In genomic region chr10:120233655-120234367, GRCm38 (mm10) we compare ENCODE assay signal across 8 mouse cellular contexts. TPM values are rescaled to one million over a fixed set of nuclear protein-coding genes. Genes with fewer than 3 reads are reported as not detected.
DNase-seq lines count a peak whose midpoint lies in the region; ATAC-seq and TF ChIP-seq lines count a peak whose summit lies in the region.

No protein-coding gene starts in this region.

- ATAC-seq in granulocyte monocyte progenitor cell, adult 5-6 weeks (replicated peaks; ENCODE audit: poor library complexity, severe bottlenecking), result peak; percentile 54
- peak; percentile 34; the same call in 1 of the 2 replicates for ATAC-seq in neural tube, embryonic 14.5 days (ENCODE audit: low read depth)

- peaks cover 19% of the 10 kb centered on the region for H3K36me3 ChIP-seq in thymus, adult 2 months (ENCODE audit: control insufficient read depth, insufficient read depth, low read length)
- H3K36me3 ChIP-seq in liver, adult 2 months (ENCODE audit: control insufficient read depth, insufficient read depth, low read length), result peaks cover 19% of the 10 kb centered on the region; the same call in 1 of the 2 replicates
- peaks cover 6% of the 10 kb centered on the region; the same call in 1 of the 2 replicates for H3K36me3 ChIP-seq in neural tube, embryonic 14.5 days (ENCODE audit: control insufficient read depth, insufficient read depth, low read length)

- H3K27ac ChIP-seq in thymus, adult 2 months (ENCODE audit: control insufficient read depth, insufficient read depth, low read length), result no peak overlapping the region
- H3K27ac ChIP-seq in liver, adult 2 months (replicated peaks; ENCODE audit: insufficient read depth, low read depth, low read length), result no peak overlapping the region
- H3K27ac ChIP-seq in neural tube, embryonic 14.5 days (ENCODE audit: low read depth, low read length), result no peak overlapping the region

- H3K79me2 ChIP-seq in liver, adult 2 months (ENCODE audit: control insufficient read depth, insufficient read depth, low read length), result no peaks in the 10 kb centered on the region

- no peak for TF ChIP-seq POLR2A in thymus, adult 2 months (IDR thresholded peaks at IDR 0.05; ENCODE audit: control insufficient read depth, extremely low read depth, insufficient read depth, low read length, poor library complexity)
- TF ChIP-seq POLR2A in liver, adult 2 months (IDR thresholded peaks at IDR 0.05; ENCODE audit: extremely low read depth, insufficient read depth, low read length), result no peak

- H3K27me3 ChIP-seq in thymus, adult 2 months (ENCODE audit: control insufficient read depth, insufficient read depth, low read length), result no peaks in the 10 kb centered on the region
- H3K27me3 ChIP-seq in liver, adult 2 months (ENCODE audit: control insufficient read depth, insufficient read depth, low read length), result no peaks in the 10 kb centered on the region
- H3K27me3 ChIP-seq in neural tube, embryonic 14.5 days (ENCODE audit: control insufficient read depth, insufficient read depth, low read length), result no peaks in the 10 kb centered on the region

- no peaks in the 10 kb centered on the region for H3K9me3 ChIP-seq in neural tube, embryonic 14.5 days (ENCODE audit: control insufficient read depth, low read length)

- no peaks in the 10 kb centered on the region; the same call in 1 of the 2 replicates for H3K4me1 ChIP-seq in thymus, adult 2 months (replicated peaks; ENCODE audit: control insufficient read depth, insufficient read depth, low read length)
- peaks cover 2% of the 10 kb centered on the region; the same call in 1 of the 2 replicates for H3K4me1 ChIP-seq in liver, adult 2 months (ENCODE audit: control insufficient read depth, insufficient read depth, low read length)
- H3K4me1 ChIP-seq in neural tube, embryonic 14.5 days (ENCODE audit: control insufficient read depth, insufficient read depth, low read length), result no peaks in the 10 kb centered on the region; the same call in 1 of the 2 replicates

- TF ChIP-seq CTCF in thymus, adult 2 months (IDR thresholded peaks at IDR 0.05; ENCODE audit: borderline replicate concordance, control insufficient read depth, extremely low read depth, insufficient read depth, low read length, poor library complexity), result no peak
- peak; percentile 46 for TF ChIP-seq CTCF in liver, adult 2 months (IDR thresholded peaks at IDR 0.05; ENCODE audit: low read depth, low read length)

- WGBS in thymus, adult 2 months, result 43% methylated on average over 18 of the region's 18 CpGs
- 27% methylated on average over 18 of the region's 18 CpGs for WGBS in liver, adult 2 months
- WGBS in neural tube, embryonic 14.5 days, result 31% methylated on average over 18 of the region's 18 CpGs

- H3K4me2 ChIP-seq in neural tube, embryonic 14.5 days (ENCODE audit: low read depth, low read length), result no peak overlapping the region

- H3K9ac ChIP-seq in liver, adult 2 months (ENCODE audit: low read depth, low read length), result peak overlapping the region; percentile 58
- H3K9ac ChIP-seq in neural tube, embryonic 14.5 days (replicated peaks; ENCODE audit: low read depth, low read length), result no peak overlapping the region

- peak; percentile 45 for DNase-seq in thymus, adult 2 months
- no peak for DNase-seq in thymus, adult 18-20 months
- DNase-seq in cerebellum, postnatal 25 days, result peak; percentile 49 to 69
- DNase-seq in kidney, adult 9 months, result peak; percentile 67
- peak; percentile 62 for DNase-seq in liver, adult 2 months (ENCODE audit: extremely low read depth, low read depth, low spot score)
- peak; percentile 44 for DNase-seq in thymus, postnatal 25 days

- no peak overlapping the region for H3K4me3 ChIP-seq in thymus, adult 2 months (ENCODE audit: control insufficient read depth, insufficient read depth, low read length)
- peak overlapping the region; percentile 3 for H3K4me3 ChIP-seq in liver, adult 2 months (ENCODE audit: insufficient read depth, low read depth, low read length)
- H3K4me3 ChIP-seq in neural tube, embryonic 14.5 days (ENCODE audit: low read depth, low read length), result no peak overlapping the region

RNA-seq across cellular contexts. Expression of gene Llph, which starts 6.9 kb away (rescaled TPM):
- 5.3 and 5.8 TPM in 2 replicates for polyA plus RNA-seq in thymus, adult 2 months (2012; rRNA removed)
- total RNA-seq in granulocyte monocyte progenitor cell, adult 5-6 weeks (2014; fragmentation: Nextera tagmentation), result 73.4 and 83.8 TPM in 2 replicates
- 80.4 and 84.9 TPM in 2 replicates for total RNA-seq in granulocyte monocyte progenitor cell, adult 5-6 weeks (2017)
- 10.5 and 15.2 TPM in 2 replicates for total RNA-seq in liver, adult 2 months (2014; rRNA removed)
- 4.0 and 4.9 TPM in 2 replicates for polyA plus RNA-seq in liver, adult 2 months (2012; rRNA removed)
- 41.3 and 44.3 TPM in 2 replicates for polyA plus RNA-seq in neural tube, embryonic 14.5 days (2014; fragmentation: Nextera tagmentation; extraction: Ambion mirVana)

RNA-seq across cellular contexts. Expression of gene Irak3, which starts 31.9 kb away (rescaled TPM):
- polyA plus RNA-seq in thymus, adult 2 months (2012; rRNA removed), result 1.6 and 2.3 TPM in 2 replicates
- 37.4 and 45.1 TPM in 2 replicates for total RNA-seq in granulocyte monocyte progenitor cell, adult 5-6 weeks (2014; fragmentation: Nextera tagmentation)
- total RNA-seq in granulocyte monocyte progenitor cell, adult 5-6 weeks (2017), result 21.7 and 24.0 TPM in 2 replicates
- total RNA-seq in liver, adult 2 months (2014; rRNA removed), result 0.60 and 1.1 TPM in 2 replicates
- 0.32 and 0.49 TPM in 2 replicates for polyA plus RNA-seq in liver, adult 2 months (2012; rRNA removed)
- polyA plus RNA-seq in neural tube, embryonic 14.5 days (2014; fragmentation: Nextera tagmentation; extraction: Ambion mirVana), result 0.32 and 0.71 TPM in 2 replicates

RNA-seq across cellular contexts. Expression of gene Tmbim4, which starts 32.4 kb away (rescaled TPM):
- polyA plus RNA-seq in thymus, adult 2 months (2012; rRNA removed), result 138 and 155 TPM in 2 replicates
- 87.9 and 100 TPM in 2 replicates for total RNA-seq in granulocyte monocyte progenitor cell, adult 5-6 weeks (2014; fragmentation: Nextera tagmentation)
- 100 and 140 TPM in 2 replicates for total RNA-seq in granulocyte monocyte progenitor cell, adult 5-6 weeks (2017)
- 97.6 and 115 TPM in 2 replicates for total RNA-seq in liver, adult 2 months (2014; rRNA removed)
- 324 and 346 TPM in 2 replicates for polyA plus RNA-seq in liver, adult 2 months (2012; rRNA removed)
- 116 and 120 TPM in 2 replicates for polyA plus RNA-seq in neural tube, embryonic 14.5 days (2014; fragmentation: Nextera tagmentation; extraction: Ambion mirVana)

Comparison
In these comparisons a context has a peak if more than half of its experiments do, and no peak if none do; other contexts are left out.
1. DNase-seq: peak in thymus, adult 2 months (single experiment), cerebellum, postnatal 25 days (2 of 2), kidney, adult 9 months (single experiment), liver, adult 2 months (single experiment) and thymus, postnatal 25 days (single experiment); none in thymus, adult 18-20 months (0 of 2).